Mouse (Mus musculus): ENCODE results near the gene Olfr1513. TPM values are rescaled to one million over a fixed set of nuclear protein-coding genes. Genes with fewer than 3 reads are reported as not detected.
"Not testable (repeated sequence)": the region's sequence is repeated elsewhere in the genome, so short reads cannot be mapped to it uniquely, and the experiment has no call there.

Olfr1513 gene
- polyA plus RNA-seq, 1 experiment from 2014 or later = not detected

DNA sequence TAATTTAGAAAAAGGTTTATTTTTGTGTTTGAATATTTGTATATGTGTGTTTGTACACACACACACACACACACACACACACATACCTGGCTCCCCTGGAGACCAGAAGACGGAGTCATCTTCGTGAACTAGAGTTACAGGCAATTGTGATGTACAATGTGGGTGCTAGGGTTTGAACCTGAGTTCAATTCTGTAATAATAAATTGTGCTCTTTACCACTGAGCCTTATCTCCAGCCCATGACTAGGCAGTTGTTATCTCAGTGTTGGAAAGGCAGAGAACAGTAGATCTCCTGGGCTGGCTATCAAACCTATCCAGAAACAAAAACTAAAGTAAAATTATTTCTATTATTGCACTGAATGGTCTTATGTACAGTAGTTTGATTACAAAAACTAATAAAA lies 50.1 kb downstream of the Olfr1513 start:
- Histone ChIP-seq H3K27me3 (no peaks in the 10 kb centered on the region), H3K27ac (no peak overlapping the region), H3K36me3 (peaks cover 28% of the 10 kb centered on the region), H3K9ac (replicated peaks) (no peak overlapping the region), H3K4me1 (replicated peaks) (peaks cover 6% of the 10 kb centered on the region), H3K4me3 (replicated peaks) (no peak overlapping the region), H3K4me2 (no peak overlapping the region), H3K9me3 (no peaks in the 10 kb centered on the region)
- 96% methylated on average over 2 of the region's 2 CpGs for WGBS
- ATAC-seq (ENCODE audit: insufficient number of reproducible peaks, insufficient read depth, low FRiP score, low TSS enrichment, low read depth) = no peak

DNA sequence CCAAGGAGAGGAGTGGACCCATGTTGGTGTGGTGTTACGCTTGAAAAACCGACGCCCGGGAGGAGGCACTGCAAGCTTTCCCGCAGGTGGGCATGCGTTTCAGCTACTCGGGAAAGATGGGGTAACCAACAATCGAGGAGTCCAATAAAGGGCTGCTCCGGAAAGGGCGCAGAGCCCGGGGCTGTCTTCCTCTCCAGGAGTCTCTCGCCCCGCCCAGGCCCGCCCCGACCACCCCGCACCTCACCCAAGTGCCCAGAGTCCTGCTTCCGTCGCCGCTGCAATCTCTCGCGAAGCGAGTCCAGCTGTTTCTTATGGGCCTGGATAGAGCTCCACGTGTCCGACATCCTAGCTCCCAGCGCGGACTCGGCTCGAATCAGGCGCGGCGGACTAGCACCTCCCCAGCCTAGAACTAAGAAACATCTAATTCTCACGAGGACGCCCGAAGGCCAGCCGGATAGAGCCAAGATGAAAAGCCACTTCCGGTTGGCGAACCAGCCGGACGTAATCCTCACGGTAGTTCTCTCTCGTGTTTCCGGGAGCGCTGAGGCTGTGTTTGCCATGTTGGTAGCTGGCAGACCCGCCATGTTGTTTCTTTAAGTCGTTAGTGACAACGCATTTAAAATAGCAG lies 51.5 kb downstream of the Olfr1513 start, which contains the start of gene Mettl3:
Mettl3 (minus strand) TSS at position 485 of the 628 bp plus-strand sequence.
- H3K36me3 ChIP-seq = peaks cover 23% of the 10 kb centered on the region
- H3K4me2 ChIP-seq = peak within 1 kb of the TSS; percentile 71
- H3K27ac ChIP-seq = peak within 1 kb of the TSS; percentile 95
- peaks cover 6% of the 10 kb centered on the region for H3K4me1 ChIP-seq (replicated peaks)
- H3K9ac ChIP-seq (replicated peaks) = peak within 1 kb of the TSS; percentile 74
- peak within 1 kb of the TSS; percentile 73 for H3K4me3 ChIP-seq (replicated peaks)
- ATAC-seq (ENCODE audit: insufficient number of reproducible peaks, insufficient read depth, low FRiP score, low TSS enrichment, low read depth) = peak; percentile 93
- no peaks in the 10 kb centered on the region for H3K9me3 ChIP-seq
- H3K27me3 ChIP-seq = no peaks in the 10 kb centered on the region
- WGBS = under 1% methylated on average over 46 of the region's 46 CpGs

GRCm38 (mm10) chr14:52303517-52303916 lies 52.7 kb downstream of the Olfr1513 start:
- H3K27me3 ChIP-seq; H3K4me1 ChIP-seq (replicated peaks); H3K9me3 ChIP-seq; H3K9ac ChIP-seq (replicated peaks); H3K27ac ChIP-seq; H3K4me2 ChIP-seq; ATAC-seq (ENCODE audit: insufficient number of reproducible peaks, insufficient read depth, low FRiP score, low TSS enrichment, low read depth): not testable (repeated sequence)
- Histone ChIP-seq H3K4me3 (replicated peaks) (peak overlapping the region; percentile 73; the same call in 1 of the 2 replicates), H3K36me3 (peaks cover 22% of the 10 kb centered on the region)
- WGBS = 91% methylated on average over 3 of the region's 3 CpGs

Other genes starting within 250 kb of the Olfr1513 start
- gene Rpgrip1, start 245.7 kb downstream of the Olfr1513 start, polyA plus RNA-seq (2016; fragmentation: Nextera tagmentation; extraction: Ambion mirVana) = 72.7 and 84.1 TPM in 2 replicates
- gene Supt16, start 159.0 kb downstream of the Olfr1513 start, polyA plus RNA-seq (2016; fragmentation: Nextera tagmentation; extraction: Ambion mirVana) = 83.2 and 84.7 TPM in 2 replicates
- gene Chd8, start 98.6 kb downstream of the Olfr1513 start, polyA plus RNA-seq (2016; fragmentation: Nextera tagmentation; extraction: Ambion mirVana) = 49.6 and 53.7 TPM in 2 replicates
- gene Tox4, start 77.3 kb downstream of the Olfr1513 start, polyA plus RNA-seq (2016; fragmentation: Nextera tagmentation; extraction: Ambion mirVana) = 47.2 and 51.3 TPM in 2 replicates
- 23.2 and 23.5 TPM in 2 replicates for gene Rab2b, start 76.9 kb downstream of the Olfr1513 start, polyA plus RNA-seq (2016; fragmentation: Nextera tagmentation; extraction: Ambion mirVana)
- gene Mettl3, start 51.3 kb downstream of the Olfr1513 start, polyA plus RNA-seq (2016; fragmentation: Nextera tagmentation; extraction: Ambion mirVana) = 59.9 and 61.0 TPM in 2 replicates
- 30.9 and 33.7 TPM in 2 replicates for gene Sall2, start 27.6 kb downstream of the Olfr1513 start, polyA plus RNA-seq (2016; fragmentation: Nextera tagmentation; extraction: Ambion mirVana)
- gene Olfr1512, start 22.8 kb upstream of the Olfr1513 start, polyA plus RNA-seq (2016; fragmentation: Nextera tagmentation; extraction: Ambion mirVana) = not detected in 2 replicates
- not detected in 2 replicates for gene Olfr1511, start 41.0 kb upstream of the Olfr1513 start, polyA plus RNA-seq (2016; fragmentation: Nextera tagmentation; extraction: Ambion mirVana)
- not detected in 2 replicates for gene Olfr1510, start 58.0 kb upstream of the Olfr1513 start, polyA plus RNA-seq (2016; fragmentation: Nextera tagmentation; extraction: Ambion mirVana)
- not detected in 2 replicates for gene Olfr1509, start 86.6 kb upstream of the Olfr1513 start, polyA plus RNA-seq (2016; fragmentation: Nextera tagmentation; extraction: Ambion mirVana)
- not detected in 2 replicates for gene Olfr1508, start 111.1 kb upstream of the Olfr1513 start, polyA plus RNA-seq (2016; fragmentation: Nextera tagmentation; extraction: Ambion mirVana)
- not detected in 2 replicates for gene Olfr1507, start 139.3 kb upstream of the Olfr1513 start, polyA plus RNA-seq (2016; fragmentation: Nextera tagmentation; extraction: Ambion mirVana)

Data from limb, embryonic 12.5 days (tissue).